Comparison of ENCODE assay signal across 20 mouse cellular contexts in the genomic region with DNA sequence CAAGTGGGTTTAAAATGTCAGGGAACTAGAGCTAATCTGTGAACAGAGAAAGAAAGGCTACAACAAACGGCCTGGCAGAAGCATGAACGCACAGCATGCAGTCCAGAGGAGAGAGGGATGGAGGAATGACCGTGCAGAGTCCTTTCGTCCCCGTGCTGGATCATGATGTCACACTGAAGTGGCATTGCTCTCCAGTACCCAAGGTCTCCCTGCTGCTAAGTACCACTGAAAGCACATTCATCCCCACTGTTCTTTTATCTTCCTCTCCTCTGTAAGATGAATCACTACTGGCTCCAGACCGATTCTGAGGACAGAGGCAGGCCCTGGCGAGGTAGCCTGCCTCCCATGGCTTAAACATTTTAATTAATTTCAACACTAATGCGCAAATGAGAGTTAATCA.
DNase-seq lines count a peak whose midpoint lies in the region; ATAC-seq lines count a peak whose summit lies in the region.
"Had no signal": no experiment of that assay in that cellular context is flagged by ENCODE, and none has a peak within 500 bp of the region (broad histone marks: within the 10 kb centered on the region; RNA-seq: fewer than 3 reads in every experiment).

No protein-coding gene starts in this region.

- H3K4me1 ChIP-seq in hindbrain, embryonic 11.5 days (replicated peaks; ENCODE audit: control insufficient read depth, insufficient read depth, low read length), result no peaks in the 10 kb centered on the region
- 0 out of 2 replicates have a peak, but pooled peaks cover 5% of the 10 kb centered on the region for H3K4me1 ChIP-seq in hindbrain, embryonic 13.5 days (replicated peaks)
- H3K4me1 ChIP-seq: liver, embryonic 13.5 days; lung, embryonic 15.5 days had no signal

- no peaks in the 10 kb centered on the region for H3K36me3 ChIP-seq in hindbrain, embryonic 11.5 days (ENCODE audit: control insufficient read depth, insufficient read depth, low read length)
- H3K36me3 ChIP-seq in hindbrain, embryonic 13.5 days, result no peaks in the 10 kb centered on the region
- H3K36me3 ChIP-seq: limb, embryonic 12.5 days; liver, embryonic 13.5 days; lung, embryonic 15.5 days had no signal

- 0 out of 2 replicates have a peak, but pooled peaks cover 2% of the 10 kb centered on the region for H3K27me3 ChIP-seq in hindbrain, embryonic 11.5 days (ENCODE audit: control insufficient read depth, insufficient read depth, low read length)
- H3K27me3 ChIP-seq in hindbrain, embryonic 13.5 days, result peaks cover 39% of the 10 kb centered on the region
- H3K27me3 ChIP-seq: limb, embryonic 12.5 days; liver, embryonic 13.5 days; lung, embryonic 15.5 days had no signal

- no peak overlapping the region for H3K4me2 ChIP-seq in hindbrain, embryonic 11.5 days (replicated peaks; ENCODE audit: low read depth, low read length)
- no peak overlapping the region for H3K4me2 ChIP-seq in hindbrain, embryonic 13.5 days
- H3K4me2 ChIP-seq: limb, embryonic 12.5 days; liver, embryonic 13.5 days; lung, embryonic 15.5 days had no signal

- WGBS in hindbrain, embryonic 11.5 days, result 22% methylated on average over 8 of the region's 8 CpGs
- 6% methylated on average over 8 of the region's 8 CpGs for WGBS in hindbrain, embryonic 13.5 days

- no peak overlapping the region for H3K27ac ChIP-seq in hindbrain, embryonic 11.5 days (ENCODE audit: low read depth, low read length)
- H3K27ac ChIP-seq in hindbrain, embryonic 13.5 days, result no peak overlapping the region
- H3K27ac ChIP-seq: limb, embryonic 12.5 days; liver, embryonic 13.5 days; lung, embryonic 15.5 days; macrophage; stomach, postnatal 0 days had no signal

- ATAC-seq in hindbrain, embryonic 11.5 days (ENCODE audit: low FRiP score), result no peak
- no peak for ATAC-seq in hindbrain, embryonic 13.5 days (ENCODE audit: low FRiP score)

- H3K9me3 ChIP-seq in hindbrain, embryonic 11.5 days (ENCODE audit: control insufficient read depth, low read length), result no peaks in the 10 kb centered on the region
- no peaks in the 10 kb centered on the region for H3K9me3 ChIP-seq in hindbrain, embryonic 13.5 days
- H3K9me3 ChIP-seq: limb, embryonic 12.5 days; liver, embryonic 13.5 days; lung, embryonic 15.5 days had no signal

- DNase-seq in adrenal gland, adult (ENCODE audit: inconsistent age in 2 of 2, low spot score in 1 of 2), result peak; percentile 5 to 42
- no peak for DNase-seq in adrenal gland, postnatal 4 days (ENCODE audit: low spot score in 2 of 2)
- peak; percentile 21 for DNase-seq in hindbrain, embryonic 11.5 days (ENCODE audit: low spot score)
- peak; percentile 31 for DNase-seq in retina, postnatal 1 day
- no peak for DNase-seq in retina, embryonic 14.5 days (ENCODE audit: low spot score)
- no peak for DNase-seq in testis, postnatal 14 days (ENCODE audit: low spot score)
- no peak for DNase-seq in gastrocnemius, postnatal 4 days (ENCODE audit: low spot score in 2 of 2)
- DNase-seq: cerebellum, adult 11 months; cerebellum, postnatal 14 days; heart, postnatal 10 days; kidney, adult 18-20 months; kidney, postnatal 14 days; layer of hippocampus, adult 9-11 months; liver, embryonic 13.5 days; thymus, postnatal 14 days had no signal

- H3K9ac ChIP-seq in hindbrain, embryonic 11.5 days (ENCODE audit: low read depth, low read length), result no peak overlapping the region
- no peak overlapping the region for H3K9ac ChIP-seq in hindbrain, embryonic 13.5 days
- H3K9ac ChIP-seq: limb, embryonic 12.5 days; liver, embryonic 13.5 days; lung, embryonic 15.5 days had no signal

- H3K4me3 ChIP-seq in hindbrain, embryonic 11.5 days (ENCODE audit: low read depth, low read length), result no peak overlapping the region
- H3K4me3 ChIP-seq in hindbrain, embryonic 13.5 days, result no peak overlapping the region
- H3K4me3 ChIP-seq: limb, embryonic 12.5 days; liver, embryonic 13.5 days; lung, embryonic 15.5 days had no signal

Comparison
In these comparisons a context has a peak if more than half of its experiments do, and no peak if none do; other contexts are left out.
1. DNase-seq: peak in adrenal gland, adult (2 of 2), hindbrain, embryonic 11.5 days (single experiment) and retina, postnatal 1 day (single experiment); none in adrenal gland, postnatal 4 days (0 of 2), retina, embryonic 14.5 days (single experiment), testis, postnatal 14 days (single experiment) and gastrocnemius, postnatal 4 days (0 of 2).